Mouse (Mus musculus) Muller cell, postnatal 12 days (primary cell): Measurements from ENCODE around the gene Tspan14.

Experiments used
- DNase-seq: peaks from one replicate; pipeline ENCODE4 v3.0.0-alpha.2; 2015; ENCODE audit errors: inconsistent ontology term

The Tspan14 gene

GRCm38 (mm10) chr14:40975127-40975721, 8.6 kb upstream of the Tspan14 start:
- DNase-seq = peak; percentile 60

DNA sequence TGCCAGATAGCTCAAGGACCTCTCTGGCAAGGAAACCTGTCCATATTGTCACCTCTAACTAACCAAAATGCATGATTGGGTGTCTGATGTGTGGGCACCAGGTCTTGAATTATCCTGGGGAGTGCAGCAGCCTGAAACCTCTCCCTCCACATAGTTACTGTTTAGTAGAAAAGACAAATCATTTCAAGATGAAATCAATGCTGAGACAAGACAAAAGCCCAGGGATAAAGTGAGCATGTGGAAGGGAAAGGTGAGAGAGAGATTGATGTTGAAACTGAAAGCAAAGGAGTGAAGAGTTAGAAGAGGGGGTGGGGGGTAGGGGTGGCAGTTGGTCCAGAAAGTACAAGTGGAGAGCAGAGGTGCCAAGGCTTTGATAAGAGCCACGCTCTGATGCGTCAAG, 1.4 kb upstream of the Tspan14 start:
- no peak for DNase-seq

GRCm38 (mm10) chr14:40967598-40967900, 942 bp upstream of the Tspan14 start:
- no peak for DNase-seq

DNA sequence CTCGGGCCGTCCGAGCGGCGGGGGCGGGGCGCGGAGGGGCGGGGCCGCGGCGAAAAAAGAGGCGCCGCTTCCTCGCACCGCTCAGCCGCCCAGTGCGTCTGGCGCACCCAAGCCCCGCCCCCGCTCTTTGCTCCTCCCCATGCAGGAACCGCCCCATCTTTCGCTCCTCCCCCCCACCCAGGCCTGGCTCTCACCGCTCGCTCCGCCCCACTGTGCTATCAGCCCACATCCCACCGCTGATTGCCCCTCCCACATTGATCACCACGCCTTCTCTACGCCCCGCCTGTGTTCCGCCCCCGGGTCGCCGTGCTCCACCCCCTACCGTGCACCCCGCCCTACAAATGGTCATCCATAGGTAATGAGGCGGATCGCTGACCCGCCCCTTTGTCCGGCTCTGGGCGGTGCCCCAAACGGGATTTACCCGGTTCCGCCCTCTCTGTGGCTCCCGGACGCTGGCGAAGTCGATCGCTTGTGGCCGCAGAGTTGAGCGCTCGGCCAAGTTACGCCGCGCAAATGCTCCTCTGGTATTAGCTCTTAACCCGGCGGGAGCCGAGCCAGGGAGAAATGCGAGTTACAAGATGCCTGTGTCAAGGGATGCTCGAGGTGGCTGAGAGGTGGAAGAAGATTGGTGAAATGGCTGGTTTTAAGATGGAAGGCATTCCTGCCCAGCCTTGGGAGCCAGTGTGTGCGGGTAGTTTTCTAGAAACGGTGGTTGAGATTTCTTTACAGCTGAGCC, 423 bp upstream of the Tspan14 start:
- DNase-seq = peak; percentile 99

DNA sequence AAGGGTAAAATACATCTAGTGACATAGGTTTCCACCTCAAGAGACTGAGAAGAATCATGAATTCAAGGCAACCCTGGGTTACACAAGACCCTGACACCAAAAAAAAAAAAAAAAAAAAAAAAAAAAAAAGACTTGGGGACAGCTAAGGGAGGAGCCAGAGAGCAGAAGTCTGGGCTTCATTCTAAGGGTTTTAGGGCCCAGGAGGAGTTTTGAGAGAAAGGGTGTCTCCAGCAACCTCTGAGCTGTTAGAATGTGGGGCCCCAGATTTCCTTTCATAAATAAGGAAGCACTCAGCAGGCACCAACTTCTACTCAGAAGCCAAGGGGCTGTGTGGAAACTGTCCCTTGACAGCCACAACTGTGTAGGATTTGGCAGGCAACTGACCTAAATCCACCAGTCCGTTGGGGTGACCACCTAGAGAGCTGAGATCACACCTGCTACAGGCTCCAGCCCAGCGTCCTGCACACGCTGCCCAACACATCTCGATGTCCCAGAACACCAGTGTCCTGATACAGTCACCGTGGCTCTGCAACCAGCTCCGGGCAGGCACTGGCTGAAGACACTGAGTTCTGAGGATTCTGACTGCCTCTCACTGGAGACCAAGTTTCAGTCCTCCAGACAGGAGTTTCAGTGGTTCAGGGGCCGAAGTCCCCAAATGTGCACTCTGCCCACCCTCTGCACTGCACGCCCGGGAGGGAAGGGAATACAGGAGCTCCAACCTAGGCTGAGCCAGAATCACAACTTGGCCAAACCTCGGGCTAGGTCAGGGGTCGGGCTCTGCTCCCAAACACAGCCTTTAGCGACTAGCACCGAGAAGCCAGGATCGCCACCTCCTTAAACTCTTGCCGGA, 875 bp downstream of the Tspan14 start:
- no peak for DNase-seq

- no peak for DNase-seq
These were observed 1.7 kb downstream of the Tspan14 start for GRCm38 (mm10) chr14:40964881-40965280.

DNA sequence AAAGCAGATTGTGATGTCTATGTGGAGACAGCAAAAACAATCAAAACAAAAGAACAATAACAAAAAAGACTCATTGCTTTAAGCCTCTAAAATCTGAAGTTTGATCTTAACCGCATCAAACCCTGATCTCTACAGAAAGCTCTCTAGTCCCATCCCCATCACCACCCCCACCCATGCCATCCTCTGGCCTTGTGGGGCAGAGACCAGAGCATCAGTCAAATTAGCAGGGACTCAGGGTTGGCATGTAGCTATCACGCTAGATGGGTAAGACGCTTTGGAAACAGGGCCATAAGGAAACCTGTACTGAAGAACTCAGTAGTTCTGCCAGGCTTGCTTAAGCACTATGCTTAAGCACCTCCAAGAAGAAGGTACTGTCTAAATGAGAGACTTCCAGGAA, 2.4 kb downstream of the Tspan14 start:
- no peak for DNase-seq

DNA sequence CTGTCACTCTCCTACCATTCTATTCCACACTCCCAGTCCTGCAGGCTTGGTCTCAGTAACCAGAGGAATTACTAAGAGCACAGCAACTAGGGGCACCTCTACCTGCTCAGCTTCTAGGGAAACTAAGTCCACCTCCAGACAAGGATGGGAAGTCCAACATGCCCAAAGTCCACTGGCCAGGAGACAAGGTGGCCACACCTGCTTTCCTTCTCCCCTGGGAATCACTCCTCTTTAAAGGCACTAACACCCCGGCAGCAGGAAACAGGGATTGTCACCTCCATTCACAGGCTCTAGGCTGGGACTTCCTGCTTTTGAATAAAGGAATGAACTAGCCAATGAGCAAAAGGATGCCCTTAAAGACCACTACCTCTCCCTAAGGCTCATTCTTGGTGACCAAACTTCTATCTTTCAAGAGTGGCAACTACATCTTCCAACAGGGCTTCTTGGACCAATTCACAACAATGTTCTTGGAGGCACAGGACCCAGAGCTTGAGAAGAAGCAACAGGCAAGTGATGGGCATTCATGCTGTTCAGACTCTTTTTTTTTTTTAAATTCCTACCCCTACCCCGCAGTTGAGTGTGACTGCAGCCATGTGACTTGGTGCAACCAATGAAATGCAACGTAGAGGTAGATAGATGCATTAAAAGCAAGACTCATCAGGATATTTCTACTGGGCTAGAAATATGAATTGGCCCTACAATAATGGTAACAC, 3.0 kb downstream of the Tspan14 start:
- DNase-seq = no peak

- peak; percentile 86 for DNase-seq
These were observed 4.0 kb downstream of the Tspan14 start for GRCm38 (mm10) chr14:40962365-40963290.

- no peak for DNase-seq
These were observed 6.4 kb downstream of the Tspan14 start for GRCm38 (mm10) chr14:40960237-40960636.

DNA sequence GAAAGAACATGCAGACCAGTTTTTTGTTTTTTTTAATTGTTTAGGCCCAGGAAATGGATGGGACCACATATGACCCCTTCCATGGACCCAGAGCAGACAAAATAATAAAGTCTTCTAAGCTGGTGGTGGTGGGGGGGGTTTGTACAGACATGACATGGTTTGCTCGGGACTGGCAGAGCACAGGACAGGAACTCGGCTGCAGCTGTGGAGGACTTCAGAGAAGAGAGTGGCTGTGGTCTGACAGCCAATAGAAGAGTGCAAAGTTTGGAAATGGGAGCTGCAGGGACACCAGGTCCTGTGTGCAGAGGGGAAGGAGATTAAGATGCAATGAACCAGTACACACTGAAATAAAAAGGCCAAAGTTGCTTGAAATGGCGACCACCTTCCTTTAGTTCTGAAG, 7.0 kb downstream of the Tspan14 start:
- DNase-seq = no peak

GRCm38 (mm10) chr14:40958986-40959381, 7.6 kb downstream of the Tspan14 start:
- DNase-seq = no peak

- DNase-seq = no peak
These were observed 8.3 kb downstream of the Tspan14 start for GRCm38 (mm10) chr14:40958083-40958985.

DNA sequence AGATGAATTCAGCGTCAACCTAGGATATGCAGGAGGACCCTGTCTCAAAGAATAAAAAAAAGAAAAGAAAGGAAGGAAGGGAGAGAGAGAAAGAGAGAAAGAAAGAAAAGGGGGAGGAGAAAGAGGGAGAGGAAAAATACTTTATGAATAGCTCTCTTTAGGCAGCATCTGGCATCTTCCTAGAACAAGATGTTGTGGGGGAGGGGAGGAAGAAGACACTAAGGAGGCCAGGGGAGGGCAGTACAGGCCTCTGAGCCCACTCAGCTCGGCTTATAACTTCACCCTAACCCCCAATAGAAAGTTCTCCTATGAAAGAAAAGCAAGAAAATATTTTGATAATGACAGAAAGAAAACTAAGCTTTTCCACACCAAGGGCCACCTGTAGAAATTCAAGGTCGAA, 9.0 kb downstream of the Tspan14 start:
- no peak for DNase-seq

- peak; percentile 97 for DNase-seq
These were observed 10.1 kb downstream of the Tspan14 start for GRCm38 (mm10) chr14:40956252-40957146.

- no peak for DNase-seq
These were observed 10.9 kb downstream of the Tspan14 start for GRCm38 (mm10) chr14:40955596-40956251.

DNA sequence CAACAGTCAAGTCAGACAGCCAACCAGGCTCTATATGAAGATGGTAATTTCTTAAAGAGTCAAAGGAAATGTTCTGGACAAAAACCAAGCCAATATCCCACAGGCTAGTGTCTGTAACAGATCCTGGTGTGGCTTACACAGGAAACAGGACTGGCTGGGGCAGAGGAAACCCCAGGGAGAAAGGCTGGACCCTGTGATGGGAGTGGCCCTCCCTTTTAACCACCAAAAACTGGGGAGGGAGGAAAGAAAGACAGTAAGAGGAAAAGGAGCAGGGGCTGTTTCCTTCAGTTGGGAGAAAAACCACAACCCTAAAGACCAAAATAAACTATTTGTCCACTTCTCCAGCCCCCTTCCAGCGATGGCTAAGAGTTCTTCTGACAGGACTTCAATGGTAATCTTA, 11.5 kb downstream of the Tspan14 start:
- no peak for DNase-seq

DNA sequence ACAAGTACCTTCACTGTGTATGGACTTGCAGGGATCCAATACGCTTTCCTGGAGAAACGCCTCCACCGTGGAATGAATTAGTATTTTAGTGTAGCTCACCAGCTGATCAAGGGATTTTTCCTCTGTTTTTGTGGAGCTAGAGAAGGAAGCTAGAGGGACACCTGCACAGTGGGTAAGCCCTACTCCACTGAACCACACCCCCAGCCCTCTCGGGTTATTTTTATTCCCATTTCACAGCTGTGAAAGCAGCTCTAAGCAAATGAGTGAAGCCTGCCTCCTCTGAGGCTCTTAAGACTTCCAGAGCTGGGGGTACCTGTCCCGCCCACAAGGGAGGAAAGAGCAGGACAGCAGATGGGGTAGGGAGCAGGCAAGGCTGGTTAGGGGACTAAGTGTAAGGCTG, 13.2 kb downstream of the Tspan14 start:
- DNase-seq = no peak

GRCm38 (mm10) chr14:40952715-40953114, 13.9 kb downstream of the Tspan14 start:
- DNase-seq = no peak
